Mouse (Mus musculus) forebrain, embryonic 14.5 days (tissue): ENCODE results near the gene Cald1. TPM values are rescaled to one million over a fixed set of nuclear protein-coding genes. Genes with fewer than 3 reads are reported as not detected.
A peak's percentile ranks its signal among the peaks of the same experiment; 100 is the strongest.

ENCODE experiments used
- ATAC-seq: fragments of 200-750 bp; cut with Nextera tagmentation; 2 replicates; pipeline ENCODE4 v1.8.0; 2017; ENCODE audit warnings: mild to moderate bottlenecking, moderate library complexity
- DNase-seq: peaks from one replicate; pipeline ENCODE4 v3.0.0-alpha.2; 2015; ENCODE audit warnings: low spot score
- H3K27ac ChIP-seq: fragments of 300-500 bp; sonication (generic); 2 replicates; pipeline ENCODE4 v1.5.1; 2014; ENCODE audit warnings: low read depth, mild to moderate bottlenecking, control low read depth, low read length, moderate library complexity
- H3K27me3 ChIP-seq: fragments of 300-500 bp; sonication (generic); replicated peaks from 2 replicates; pipeline ENCODE4 v1.6.1; 2014; ENCODE audit warnings: low read length, control low read depth, mixed read lengths; ENCODE audit not compliant: control insufficient read depth, insufficient read depth
- H3K36me3 ChIP-seq: fragments of 300-500 bp; sonication (generic); 2 replicates; pipeline ENCODE4 v1.6.1; 2014; ENCODE audit warnings: low read length, control low read depth; ENCODE audit not compliant: control insufficient read depth, insufficient read depth
- H3K4me1 ChIP-seq: fragments of 300-500 bp; sonication (generic); 2 replicates; pipeline ENCODE4 v1.6.1; 2014; ENCODE audit warnings: antibody characterized with exemption, low read length, control low read depth; ENCODE audit not compliant: control insufficient read depth, insufficient read depth
- H3K4me2 ChIP-seq: fragments of 300-500 bp; sonication (generic); 2 replicates; pipeline ENCODE4 v1.6.1; 2014; ENCODE audit warnings: mild to moderate bottlenecking, control low read depth, low read length
- H3K4me3 ChIP-seq: fragments of 300-500 bp; sonication (generic); 2 replicates; pipeline ENCODE4 v1.5.1; 2014; ENCODE audit warnings: low read depth, low read length, control low read depth
- H3K9ac ChIP-seq: fragments of 300-500 bp; sonication (generic); 2 replicates; pipeline ENCODE4 v1.6.1; 2014; ENCODE audit warnings: mild to moderate bottlenecking, low read length, control low read depth, moderate library complexity
- H3K9me3 ChIP-seq: fragments of 300-500 bp; sonication (generic); replicated peaks from 2 replicates; pipeline ENCODE4 v1.6.1; 2016; ENCODE audit warnings: low read length, control low read depth, mixed read lengths; ENCODE audit not compliant: control insufficient read depth
- WGBS: fragments of 180-500 bp; shearing (Covaris S2); extraction: QIAGEN DNeasy Blood & Tissue Kit; methylation state at CpG from one replicate; pipeline ENCODE4 v1.1.7; 2014; 5-methylcytosine and 5-hydroxymethylcytosine counted together
- polyA plus RNA-seq: library from polyadenylated mRNA; unstranded; fragments of >200 nt; fragmentation: Nextera tagmentation; extraction: Ambion mirVana; gene quantifications from 2 replicates; pipeline ENCODE4 v1.2.1, GENCODE M21; 2014

Gene Cald1
- 46.4 and 48.7 TPM in 2 replicates for polyA plus RNA-seq

DNA sequence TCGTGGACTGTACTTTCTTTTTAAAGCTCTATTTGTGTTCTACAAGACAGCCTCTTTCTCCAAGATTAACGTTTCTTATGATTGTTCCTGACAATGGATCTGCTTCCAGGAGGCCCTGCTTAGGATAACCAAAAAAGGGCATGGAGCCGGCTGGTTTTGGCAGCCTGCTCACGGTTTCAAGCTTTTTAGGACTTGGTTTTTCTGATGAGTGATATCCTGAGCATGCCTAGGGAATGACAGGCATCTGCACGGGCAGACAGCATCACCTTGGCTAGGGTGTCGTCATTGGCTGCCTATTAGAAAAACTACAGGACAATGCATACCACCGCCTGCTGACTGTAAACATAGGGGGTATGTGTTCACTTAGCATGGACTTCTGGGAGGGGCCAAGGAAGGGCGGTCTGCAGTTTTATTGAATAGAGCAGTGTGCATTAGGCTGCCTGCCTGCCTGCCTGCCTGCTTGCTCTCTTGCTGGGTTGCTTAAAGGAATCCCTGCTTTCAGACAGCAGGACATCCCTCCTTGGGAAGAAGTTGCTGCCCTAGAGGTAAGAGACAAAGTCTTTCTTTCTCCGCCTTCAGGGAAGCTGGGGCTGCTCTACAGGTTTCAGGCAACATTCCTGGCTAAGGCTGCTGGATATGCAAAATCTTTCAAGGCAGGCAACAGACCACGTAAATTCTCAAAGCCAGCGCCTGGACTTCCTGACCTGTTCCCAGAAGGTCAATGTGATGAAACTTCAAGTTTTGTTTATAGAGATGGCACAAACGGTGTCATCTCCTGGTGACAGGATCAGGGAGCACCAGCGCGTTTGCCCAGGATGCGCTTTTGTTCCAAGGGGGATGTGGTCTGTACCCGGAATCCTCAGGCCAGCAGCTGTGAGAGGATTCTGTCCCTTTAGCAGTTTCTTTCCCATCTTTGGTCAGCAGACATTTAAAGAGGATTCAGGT lies at the start of gene Cald1:
Cald1 (plus strand) TSS at position 380 of the 945 bp plus-strand sequence.
- 5% methylated on average over 16 of the region's 16 CpGs for WGBS
- peak; percentile 72; the same call in 1 of the 2 replicates for ATAC-seq

DNA sequence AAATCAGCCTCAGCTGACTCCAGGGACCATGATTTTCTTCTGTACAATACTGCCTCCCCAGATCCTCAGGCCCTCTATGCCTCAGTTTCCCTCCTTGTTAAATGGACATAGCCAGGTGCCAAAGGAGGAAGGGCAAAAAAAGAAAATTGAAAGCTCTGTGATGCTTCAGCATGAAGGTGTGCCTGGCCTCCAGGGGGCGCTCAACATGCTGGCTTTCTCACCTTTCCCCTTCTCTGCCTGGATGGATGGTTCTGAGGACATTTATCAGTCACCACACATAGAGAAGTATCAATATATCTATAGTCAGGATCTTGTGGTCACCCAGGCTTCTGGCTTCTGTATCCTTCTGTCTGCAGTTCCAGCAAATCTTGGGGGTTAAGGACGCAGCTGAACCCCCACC lies 49.3 kb upstream of the Cald1 start:
- H3K4me1 ChIP-seq, result no peaks in the 10 kb centered on the region
- H3K36me3 ChIP-seq, result no peaks in the 10 kb centered on the region
- no peak for ATAC-seq
- H3K4me2 ChIP-seq, result no peak overlapping the region
- H3K9ac ChIP-seq, result no peak overlapping the region
- no peak overlapping the region for H3K4me3 ChIP-seq
- peak; percentile 23 for DNase-seq
- H3K27ac ChIP-seq, result no peak overlapping the region
- WGBS, result 27% methylated on average over 2 of the region's 2 CpGs
- H3K27me3 ChIP-seq, result no peaks in the 10 kb centered on the region
- no peaks in the 10 kb centered on the region for H3K9me3 ChIP-seq

More for the DNA sequence above, at the start of gene Cald1:
- Histone ChIP-seq H3K4me3 (peak within 1 kb of the TSS; percentile 19), H3K4me2 (peak within 1 kb of the TSS; percentile 45), H3K9ac (peak within 1 kb of the TSS; percentile 29), H3K36me3 (no peaks in the 10 kb centered on the region), H3K4me1 (peaks cover 9% of the 10 kb centered on the region; the same call in 1 of the 2 replicates), H3K27me3 (no peaks in the 10 kb centered on the region), H3K27ac (no peak within 1 kb of the TSS), H3K9me3 (no peaks in the 10 kb centered on the region)
- DNase-seq, result peak; percentile 53

DNA sequence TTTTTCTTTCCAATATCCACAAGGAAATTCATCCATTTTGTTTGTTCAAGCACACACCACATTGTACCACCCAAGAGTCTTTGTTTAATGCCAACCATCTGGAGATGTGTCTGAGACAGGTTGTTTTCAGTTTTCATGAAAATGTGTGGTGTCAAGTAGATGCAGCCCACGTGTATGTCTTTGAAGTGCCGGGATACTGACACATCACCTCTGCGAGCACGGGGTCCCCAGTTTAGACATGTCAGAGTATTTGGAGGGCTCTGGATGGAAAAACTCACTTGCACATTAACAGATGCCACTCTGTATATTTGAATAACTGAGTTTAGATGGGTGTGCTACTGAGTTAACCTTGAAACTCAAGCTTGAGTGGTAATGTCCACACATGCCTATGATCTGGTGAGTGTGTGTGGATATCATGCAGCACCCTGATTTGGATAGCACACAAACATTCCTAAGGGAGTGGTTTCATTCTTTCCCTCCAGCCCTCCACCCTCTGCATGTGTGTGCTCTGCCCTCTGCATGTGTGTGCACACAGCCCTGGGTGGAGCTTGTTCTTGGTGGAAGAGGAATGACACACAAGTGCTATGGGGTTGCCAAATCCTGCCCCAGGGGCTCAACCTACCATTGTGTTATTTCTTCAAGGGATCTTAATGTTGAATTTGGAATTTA lies 45.7 kb upstream of the Cald1 start:
- no peaks in the 10 kb centered on the region for H3K4me1 ChIP-seq
- no peak overlapping the region for H3K4me3 ChIP-seq
- H3K27ac ChIP-seq, result no peak overlapping the region
- DNase-seq, result no peak
- H3K4me2 ChIP-seq, result no peak overlapping the region
- H3K9ac ChIP-seq, result no peak overlapping the region
- no peak for ATAC-seq
- H3K27me3 ChIP-seq, result no peaks in the 10 kb centered on the region
- H3K36me3 ChIP-seq, result no peaks in the 10 kb centered on the region
- no peaks in the 10 kb centered on the region for H3K9me3 ChIP-seq
- WGBS, result 78% methylated on average over 4 of the region's 4 CpGs

DNA sequence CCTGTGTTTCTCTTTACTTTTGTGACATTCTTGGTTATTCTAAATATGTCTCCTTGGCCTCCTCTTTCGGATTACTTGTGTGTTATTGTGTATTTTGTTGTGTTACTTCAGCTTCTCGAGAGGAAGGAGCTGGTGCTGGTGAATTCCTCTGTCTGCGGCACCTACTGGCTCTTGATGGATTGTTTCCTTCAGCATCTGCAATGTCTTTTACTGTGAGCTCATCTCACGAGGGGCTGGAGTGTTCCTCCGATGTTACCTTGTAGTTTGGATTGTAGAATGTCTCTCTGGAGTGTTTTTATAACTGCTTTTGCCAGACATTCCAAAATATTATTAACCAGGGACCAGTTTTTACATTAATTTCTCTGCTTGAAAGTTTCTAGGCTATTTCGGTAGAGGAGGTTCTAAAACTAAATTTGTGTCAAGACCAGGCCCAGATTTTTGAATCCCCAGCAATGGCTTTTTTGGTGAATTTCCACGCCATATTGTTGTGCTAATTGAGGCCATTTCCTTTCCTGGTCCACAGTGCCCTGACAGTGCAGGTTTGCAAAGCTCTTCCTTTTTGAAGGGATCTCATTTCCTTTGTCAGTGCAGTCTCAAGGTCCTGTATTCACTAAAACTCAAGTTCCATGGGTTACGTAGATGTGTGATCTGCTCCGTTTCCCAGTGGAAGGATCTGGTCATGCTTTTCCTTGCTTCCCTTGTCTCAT lies 43.9 kb upstream of the Cald1 start:
- WGBS, result 90% methylated on average over 9 of the region's 9 CpGs
- Histone ChIP-seq H3K4me2 (no peak overlapping the region), H3K36me3 (no peaks in the 10 kb centered on the region), H3K4me3 (no peak overlapping the region), H3K9ac (no peak overlapping the region), H3K4me1 (no peaks in the 10 kb centered on the region), H3K27me3 (no peaks in the 10 kb centered on the region), H3K27ac (no peak overlapping the region), H3K9me3 (no peaks in the 10 kb centered on the region)
- no peak for ATAC-seq
- no peak for DNase-seq

DNA sequence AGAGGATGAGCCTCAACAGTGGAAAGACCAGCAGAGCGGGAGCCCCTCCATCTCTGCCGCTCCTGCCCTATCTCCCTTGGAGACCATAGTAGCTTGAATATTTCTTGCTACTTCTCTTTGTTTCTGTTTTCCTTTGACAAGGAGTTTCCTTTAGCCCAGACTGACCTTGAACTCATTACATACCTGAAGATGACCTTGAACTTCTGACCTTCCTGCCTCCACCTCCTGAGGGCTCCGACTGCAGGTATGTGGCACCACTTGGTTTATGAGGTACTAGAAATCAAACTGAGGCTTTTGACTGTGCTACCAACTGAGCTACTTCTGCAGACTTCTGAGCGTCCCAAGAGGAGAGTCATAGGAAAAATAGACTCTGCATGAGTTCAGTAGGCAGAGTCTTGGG lies 38.8 kb upstream of the Cald1 start:
- no peak overlapping the region for H3K4me3 ChIP-seq
- no peak overlapping the region for H3K4me2 ChIP-seq
- DNase-seq (no peak), ATAC-seq (no peak)
- no peaks in the 10 kb centered on the region for H3K4me1 ChIP-seq
- no peak overlapping the region for H3K27ac ChIP-seq
- H3K9me3 ChIP-seq, result no peaks in the 10 kb centered on the region
- no peaks in the 10 kb centered on the region for H3K36me3 ChIP-seq
- H3K27me3 ChIP-seq, result no peaks in the 10 kb centered on the region
- WGBS, result 91% methylated on average over 4 of the region's 4 CpGs
- H3K9ac ChIP-seq, result no peak overlapping the region

DNA sequence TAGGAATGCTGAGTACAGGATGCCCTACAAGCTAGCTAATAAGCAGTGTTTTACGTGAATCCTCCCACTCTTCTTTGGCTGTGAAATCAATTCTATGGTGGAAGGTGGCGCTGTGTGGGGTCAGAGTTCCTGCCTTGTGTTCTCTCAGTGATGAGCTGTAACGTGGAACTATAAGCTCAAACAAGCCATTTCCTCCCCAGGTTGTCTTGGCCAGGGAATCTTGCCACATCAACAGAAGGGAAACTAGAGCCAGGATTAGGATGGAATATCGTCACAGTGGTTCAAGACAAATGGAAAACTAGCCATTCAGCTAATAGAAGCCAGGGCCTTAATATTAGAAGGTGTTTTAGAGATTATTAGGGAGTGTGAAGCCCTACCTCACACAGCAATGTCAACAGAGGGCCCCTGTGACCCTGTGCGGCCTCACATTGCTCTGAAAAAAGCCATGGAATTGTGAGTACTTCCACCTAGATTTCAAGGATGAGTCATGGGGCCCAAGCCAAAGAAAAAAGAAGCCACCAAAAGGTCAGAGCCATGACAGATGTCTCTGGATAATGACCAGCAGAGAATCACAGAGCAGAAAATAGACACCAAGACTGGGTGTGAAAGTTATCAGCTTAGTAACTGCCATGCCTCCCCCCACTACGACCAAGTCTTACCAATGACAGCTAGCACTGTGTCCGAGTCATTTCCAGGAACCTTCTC lies 33.0 kb upstream of the Cald1 start:
- H3K27me3 ChIP-seq, result no peaks in the 10 kb centered on the region
- H3K9me3 ChIP-seq, result no peaks in the 10 kb centered on the region
- 91% methylated on average over 7 of the region's 7 CpGs for WGBS
- no peaks in the 10 kb centered on the region for H3K4me1 ChIP-seq
- H3K36me3 ChIP-seq, result no peaks in the 10 kb centered on the region
- ATAC-seq (no peak), DNase-seq (no peak)
- H3K9ac ChIP-seq, result no peak overlapping the region
- no peak overlapping the region for H3K4me2 ChIP-seq
- no peak overlapping the region for H3K4me3 ChIP-seq
- no peak overlapping the region for H3K27ac ChIP-seq

DNA sequence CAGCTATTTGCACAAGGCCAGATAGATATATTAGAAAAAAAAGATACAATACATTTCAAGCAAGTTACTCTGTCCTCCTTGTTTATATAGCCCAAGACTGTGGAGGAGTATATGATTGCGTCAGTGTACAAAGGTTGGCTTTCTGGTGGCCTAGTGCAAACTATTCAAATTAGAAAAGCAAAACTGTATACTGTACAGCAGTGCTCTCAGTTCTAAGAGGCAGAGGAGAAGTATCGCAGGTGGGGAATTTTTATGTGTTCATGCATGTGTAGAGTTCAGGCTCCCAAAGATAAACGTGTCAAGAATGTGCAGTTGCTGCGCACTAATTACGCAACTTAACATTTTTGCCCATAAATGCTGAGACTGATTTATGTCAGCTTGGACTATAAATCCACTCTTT lies 31.0 kb upstream of the Cald1 start:
- 95% methylated on average over 5 of the region's 5 CpGs for WGBS
- no peak for ATAC-seq
- H3K27me3 ChIP-seq, result no peaks in the 10 kb centered on the region
- DNase-seq, result no peak
- no peaks in the 10 kb centered on the region for H3K9me3 ChIP-seq
- no peak overlapping the region for H3K9ac ChIP-seq
- H3K4me2 ChIP-seq, result no peak overlapping the region
- no peaks in the 10 kb centered on the region for H3K36me3 ChIP-seq
- no peaks in the 10 kb centered on the region for H3K4me1 ChIP-seq
- no peak overlapping the region for H3K27ac ChIP-seq
- no peak overlapping the region for H3K4me3 ChIP-seq

DNA sequence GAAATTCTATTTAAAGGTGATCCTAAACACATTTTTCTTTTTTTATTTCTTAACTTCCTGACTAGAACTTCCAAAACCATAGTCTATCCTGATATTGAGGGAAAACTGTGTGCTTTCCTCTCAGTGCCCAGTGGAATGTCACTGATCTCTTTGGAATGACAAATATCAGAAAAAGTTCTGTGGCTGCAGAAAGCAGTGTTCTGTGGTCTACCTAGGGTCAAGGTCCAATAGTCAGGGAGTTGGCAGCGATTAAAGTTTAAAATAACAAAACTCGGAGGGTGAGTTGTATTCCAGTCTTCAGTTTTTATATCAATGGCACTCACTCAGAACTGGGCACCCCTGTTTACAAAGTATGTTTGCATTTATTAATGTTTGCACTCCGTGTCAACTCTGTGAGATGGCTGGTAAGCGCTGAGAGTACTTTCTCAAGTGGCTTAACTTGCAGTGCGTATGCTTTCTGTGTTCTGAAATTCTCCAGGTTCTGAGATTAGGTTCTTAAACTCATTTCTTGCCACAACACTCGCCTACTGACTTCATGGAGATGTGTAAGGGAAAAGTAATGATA lies 18.7 kb upstream of the Cald1 start:
- H3K4me2 ChIP-seq, result no peak overlapping the region
- H3K9ac ChIP-seq, result no peak overlapping the region
- no peaks in the 10 kb centered on the region for H3K4me1 ChIP-seq
- WGBS, result 89% methylated on average over 6 of the region's 6 CpGs
- no peak for DNase-seq
- H3K9me3 ChIP-seq, result no peaks in the 10 kb centered on the region
- H3K4me3 ChIP-seq, result no peak overlapping the region
- no peaks in the 10 kb centered on the region for H3K36me3 ChIP-seq
- H3K27ac ChIP-seq, result no peak overlapping the region
- H3K27me3 ChIP-seq, result no peaks in the 10 kb centered on the region
- no peak for ATAC-seq
